Mouse (Mus musculus) midbrain, embryonic 11.5 days (tissue): ENCODE results near the gene Slc43a2. TPM values are rescaled to one million over a fixed set of nuclear protein-coding genes. Genes with fewer than 3 reads are reported as not detected.
"Not testable (repeated sequence)": the region's sequence is repeated elsewhere in the genome, so short reads cannot be mapped to it uniquely, and the experiment has no call there.

Experiments used
- ATAC-seq: fragments of 200-750 bp; cut with Nextera tagmentation; 2 replicates; pipeline ENCODE4 v1.8.0; 2017; ENCODE audit warnings: moderate TSS enrichment, moderate library complexity; ENCODE audit not compliant: low FRiP score
- DNase-seq: peaks from one replicate; pipeline ENCODE4 v3.0.0; 2015; ENCODE audit warnings: low spot score; ENCODE audit errors: missing footprints
- H3K27ac ChIP-seq: fragments of 300-500 bp; sonication (generic); 2 replicates; pipeline ENCODE4 v1.5.1; 2014; ENCODE audit warnings: low read depth, low read length
- H3K27me3 ChIP-seq: fragments of 300-500 bp; sonication (generic); 2 replicates; pipeline ENCODE4 v1.6.1; 2014; ENCODE audit warnings: mild to moderate bottlenecking, low read length, moderate library complexity, mixed read lengths; ENCODE audit not compliant: control insufficient read depth, insufficient read depth
- H3K36me3 ChIP-seq: fragments of 300-500 bp; sonication (generic); 2 replicates; pipeline ENCODE4 v1.6.1; 2014; ENCODE audit warnings: mild to moderate bottlenecking, low read length, moderate library complexity, mixed read lengths; ENCODE audit not compliant: control insufficient read depth, insufficient read depth
- H3K4me1 ChIP-seq: fragments of 300-500 bp; sonication (generic); 2 replicates; pipeline ENCODE4 v1.6.1; 2014; ENCODE audit warnings: low read length; ENCODE audit not compliant: control insufficient read depth, insufficient read depth
- H3K4me2 ChIP-seq: fragments of 300-500 bp; sonication (generic); 2 replicates; pipeline ENCODE4 v1.6.1; 2014; ENCODE audit warnings: mild to moderate bottlenecking, moderate library complexity
- H3K4me3 ChIP-seq: fragments of 300-500 bp; sonication (generic); 2 replicates; pipeline ENCODE4 v1.5.1; 2014; ENCODE audit warnings: low read depth, low read length
- H3K9ac ChIP-seq: fragments of 300-500 bp; sonication (generic); 2 replicates; pipeline ENCODE4 v1.6.1; 2014; ENCODE audit warnings: low read length
- H3K9me3 ChIP-seq: fragments of 300-500 bp; sonication (generic); 2 replicates; pipeline ENCODE4 v1.6.1; 2016; ENCODE audit warnings: low read length; ENCODE audit not compliant: control insufficient read depth
- WGBS: fragments of 180-500 bp; shearing (Covaris S2); extraction: QIAGEN DNeasy Blood & Tissue Kit; methylation state at CpG from one replicate; pipeline ENCODE4 v1.1.7; 2014; 5-methylcytosine and 5-hydroxymethylcytosine counted together
- polyA plus RNA-seq: library from polyadenylated mRNA; unstranded; fragments of >200 nt; fragmentation: Nextera tagmentation; extraction: Ambion mirVana; gene quantifications from 2 replicates; pipeline ENCODE4 v1.2.1, GENCODE M21; 2014

Gene Slc43a2
- polyA plus RNA-seq, 1 experiment from 2014 or later: 3.7 TPM

DNA sequence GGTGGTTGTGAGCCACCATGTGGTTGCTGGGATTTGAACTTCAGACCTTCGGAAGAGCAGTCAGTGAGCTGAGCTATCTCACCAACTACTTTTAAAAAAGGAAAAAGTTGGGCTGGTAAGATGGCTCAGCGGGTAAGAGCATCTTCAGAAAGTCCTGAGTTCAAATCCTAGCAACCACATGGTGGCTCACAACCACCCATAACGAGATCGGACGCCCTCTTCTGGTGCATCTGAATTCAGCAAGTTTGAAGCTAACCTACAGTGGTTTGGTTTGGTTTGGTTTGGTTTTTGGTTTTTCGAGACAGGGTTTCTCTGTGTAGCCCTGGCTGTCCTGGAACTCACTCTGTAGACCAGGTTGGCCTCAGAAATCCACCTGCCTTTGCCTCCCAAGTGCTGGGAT, 24.5 kb downstream of the Slc43a2 start:
- 93% methylated on average over 6 of the region's 6 CpGs for WGBS
- ATAC-seq, H3K9me3 ChIP-seq, H3K36me3 ChIP-seq, DNase-seq, H3K27ac ChIP-seq, H3K4me1 ChIP-seq, H3K4me2 ChIP-seq, H3K4me3 ChIP-seq, H3K27me3 ChIP-seq, H3K9ac ChIP-seq: not testable (repeated sequence)

DNA sequence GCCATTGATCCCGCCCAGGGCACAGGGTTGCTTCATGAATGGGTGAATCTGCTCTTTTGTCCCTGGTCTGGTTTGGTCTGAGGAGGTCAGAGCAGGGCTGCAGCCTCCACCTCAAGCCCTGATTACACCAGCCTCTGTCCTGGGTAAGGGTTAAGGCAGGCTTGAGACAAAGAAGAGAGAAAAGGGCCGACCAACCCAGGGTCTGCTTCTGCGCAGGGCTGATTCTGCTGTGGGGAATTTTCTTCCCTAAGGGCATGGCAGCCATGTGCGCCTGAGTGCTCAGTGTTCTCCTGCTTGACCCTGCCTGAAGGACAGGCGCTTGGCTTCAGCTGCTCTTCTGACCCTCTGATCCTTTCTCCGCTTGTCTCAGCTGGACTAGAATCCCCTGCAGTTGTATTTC, 25.6 kb downstream of the Slc43a2 start:
- Histone ChIP-seq H3K27ac (no peak overlapping the region), H3K4me1 (no peaks in the 10 kb centered on the region), H3K9me3 (no peaks in the 10 kb centered on the region), H3K9ac (no peak overlapping the region), H3K4me2 (no peak overlapping the region), H3K27me3 (no peaks in the 10 kb centered on the region), H3K36me3 (no peaks in the 10 kb centered on the region), H3K4me3 (no peak overlapping the region)
- DNase-seq: no peak
- ATAC-seq: no peak
- 77% methylated on average over 6 of the region's 6 CpGs for WGBS

DNA sequence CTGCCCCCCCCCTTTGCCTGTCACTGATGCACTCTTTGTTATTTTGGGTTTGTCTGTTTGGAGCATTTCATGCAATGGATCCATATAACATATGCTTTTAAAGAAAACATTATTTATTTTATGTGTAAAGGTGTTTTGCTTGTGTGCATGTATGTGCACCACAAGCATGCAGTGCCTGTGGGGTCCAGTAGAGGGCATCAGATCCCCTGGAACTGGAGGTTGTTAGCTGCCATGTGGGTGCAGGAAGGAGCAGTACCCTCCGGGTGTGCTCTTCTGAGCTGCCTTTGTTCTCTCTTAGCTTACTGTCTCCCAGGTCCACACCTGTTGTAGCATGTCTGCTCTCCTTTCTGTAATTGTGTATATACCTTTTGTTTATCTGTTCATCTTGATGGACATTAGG, 26.6 kb downstream of the Slc43a2 start:
- 88% methylated on average over 1 of the region's 1 CpGs for WGBS
- H3K4me1 ChIP-seq: no peaks in the 10 kb centered on the region
- no peak for ATAC-seq
- H3K9me3 ChIP-seq: no peaks in the 10 kb centered on the region
- H3K9ac ChIP-seq: no peak overlapping the region
- no peak overlapping the region for H3K27ac ChIP-seq
- no peaks in the 10 kb centered on the region for H3K36me3 ChIP-seq
- H3K4me2 ChIP-seq: no peak overlapping the region
- H3K27me3 ChIP-seq: no peaks in the 10 kb centered on the region
- no peak for DNase-seq
- H3K4me3 ChIP-seq: no peak overlapping the region

- no peak for DNase-seq
Observed at GRCm38 (mm10) chr11:75559870-75560504, 28.5 kb downstream of the Slc43a2 start.

DNA sequence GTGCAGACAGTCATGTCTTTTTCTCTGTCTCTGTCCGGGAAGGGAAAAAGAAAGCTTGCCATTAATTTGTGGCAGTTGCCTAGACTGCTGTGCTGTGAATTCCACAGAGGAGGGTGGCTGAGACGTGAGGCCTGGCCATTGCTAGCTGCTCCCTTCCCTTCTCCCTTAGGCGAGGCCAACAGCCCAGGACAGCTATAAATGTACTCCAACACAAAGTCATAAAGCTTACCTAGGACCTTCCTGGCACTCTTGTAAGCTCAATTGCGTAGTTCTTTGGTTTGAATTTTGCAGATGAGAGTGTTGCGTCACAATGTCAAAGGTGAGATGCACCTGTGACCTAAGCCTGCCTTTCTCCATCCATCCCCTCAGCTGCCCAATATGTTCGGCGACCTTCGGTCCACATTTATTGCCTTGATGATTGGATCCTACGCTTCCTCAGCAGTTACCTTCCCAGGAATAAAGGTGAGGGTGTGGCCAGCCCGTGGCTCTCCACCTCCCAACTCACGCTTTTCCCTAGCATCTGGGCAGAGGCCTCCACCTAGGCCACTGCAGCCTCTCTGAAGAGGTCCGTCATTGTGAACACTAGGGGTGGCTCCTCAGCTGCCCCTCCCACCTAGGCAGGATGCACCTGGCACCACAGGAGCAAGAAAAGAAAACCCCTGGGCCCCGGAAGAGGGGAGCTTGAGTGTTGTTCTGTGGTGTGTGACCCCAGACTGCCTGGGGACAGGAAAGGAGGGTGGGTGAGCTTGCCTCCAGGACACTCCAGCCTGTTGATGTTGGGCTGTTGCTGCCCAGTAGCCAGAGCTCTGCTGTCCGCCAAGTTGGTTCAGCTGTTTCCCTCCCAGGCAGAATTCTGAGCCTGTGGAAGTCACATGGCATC, 29.3 kb downstream of the Slc43a2 start:
- Histone ChIP-seq H3K4me3 (no peak overlapping the region), H3K36me3 (no peaks in the 10 kb centered on the region), H3K9ac (no peak overlapping the region), H3K27ac (no peak overlapping the region), H3K9me3 (no peaks in the 10 kb centered on the region), H3K27me3 (no peaks in the 10 kb centered on the region), H3K4me2 (no peak overlapping the region), H3K4me1 (no peaks in the 10 kb centered on the region)
- WGBS: 82% methylated on average over 14 of the region's 14 CpGs
- DNase-seq: no peak
- no peak for ATAC-seq

More at GRCm38 (mm10) chr11:75559870-75560504, 28.5 kb downstream of the Slc43a2 start:
- no peaks in the 10 kb centered on the region for H3K27me3 ChIP-seq
- no peaks in the 10 kb centered on the region for H3K9me3 ChIP-seq
- no peak overlapping the region for H3K9ac ChIP-seq
- no peak for ATAC-seq
- WGBS: 93% methylated on average over 8 of the region's 8 CpGs
- H3K27ac ChIP-seq: no peak overlapping the region
- H3K36me3 ChIP-seq: no peaks in the 10 kb centered on the region
- no peaks in the 10 kb centered on the region for H3K4me1 ChIP-seq
- H3K4me2 ChIP-seq: no peak overlapping the region
- no peak overlapping the region for H3K4me3 ChIP-seq

- ATAC-seq (no peak), DNase-seq (no peak)
- Histone ChIP-seq H3K27ac (no peak overlapping the region), H3K36me3 (no peaks in the 10 kb centered on the region), H3K4me1 (no peaks in the 10 kb centered on the region), H3K27me3 (no peaks in the 10 kb centered on the region), H3K9ac (no peak overlapping the region), H3K4me3 (no peak overlapping the region), H3K9me3 (no peaks in the 10 kb centered on the region), H3K4me2 (no peak overlapping the region)
- WGBS: 80% methylated on average over 5 of the region's 5 CpGs
Observed at GRCm38 (mm10) chr11:75561410-75561791, 29.9 kb downstream of the Slc43a2 start.

- H3K27me3 ChIP-seq: no peaks in the 10 kb centered on the region
- no peak overlapping the region for H3K4me2 ChIP-seq
- H3K9me3 ChIP-seq: no peaks in the 10 kb centered on the region
- ATAC-seq (no peak), DNase-seq (no peak)
- no peaks in the 10 kb centered on the region for H3K36me3 ChIP-seq
- no peaks in the 10 kb centered on the region for H3K4me1 ChIP-seq
- 84% methylated on average over 8 of the region's 8 CpGs for WGBS
- no peak overlapping the region for H3K4me3 ChIP-seq
- H3K27ac ChIP-seq: no peak overlapping the region
- H3K9ac ChIP-seq: no peak overlapping the region
Observed at GRCm38 (mm10) chr11:75562840-75563239, 31.3 kb downstream of the Slc43a2 start.

- 80% methylated on average over 18 of the region's 18 CpGs for WGBS
- DNase-seq (no peak), ATAC-seq (no peak)
- H3K27ac ChIP-seq: no peak overlapping the region
- no peaks in the 10 kb centered on the region for H3K27me3 ChIP-seq
- no peak overlapping the region for H3K9ac ChIP-seq
- no peak overlapping the region for H3K4me3 ChIP-seq
- H3K4me1 ChIP-seq: no peaks in the 10 kb centered on the region
- H3K4me2 ChIP-seq: no peak overlapping the region
- H3K9me3 ChIP-seq: no peaks in the 10 kb centered on the region
- no peaks in the 10 kb centered on the region for H3K36me3 ChIP-seq
Observed at GRCm38 (mm10) chr11:75563851-75564548, 32.5 kb downstream of the Slc43a2 start.

GRCm38 (mm10) chr11:75565849-75566248, 34.4 kb downstream of the Slc43a2 start:
- no peaks in the 10 kb centered on the region for H3K36me3 ChIP-seq
- 91% methylated on average over 2 of the region's 2 CpGs for WGBS
- ATAC-seq: no peak

More at GRCm38 (mm10) chr11:75565849-75566248, 34.4 kb downstream of the Slc43a2 start:
- no peaks in the 10 kb centered on the region for H3K27me3 ChIP-seq
- H3K27ac ChIP-seq: no peak overlapping the region
- no peak overlapping the region for H3K4me2 ChIP-seq
- no peak for DNase-seq
- no peaks in the 10 kb centered on the region for H3K9me3 ChIP-seq
- no peaks in the 10 kb centered on the region for H3K4me1 ChIP-seq
- H3K9ac ChIP-seq: no peak overlapping the region
- no peak overlapping the region for H3K4me3 ChIP-seq
